Mouse (Mus musculus): ENCODE measurements at regions not wholly inside any gene's neighbourhood (a gene's known extent, or its start where the extent isn't known, plus 50 kb on each side); places are given as distances from the start of the nearest gene placed in this dataset.
A peak's percentile ranks its signal among the peaks of the same experiment; 100 is the strongest.

DNA sequence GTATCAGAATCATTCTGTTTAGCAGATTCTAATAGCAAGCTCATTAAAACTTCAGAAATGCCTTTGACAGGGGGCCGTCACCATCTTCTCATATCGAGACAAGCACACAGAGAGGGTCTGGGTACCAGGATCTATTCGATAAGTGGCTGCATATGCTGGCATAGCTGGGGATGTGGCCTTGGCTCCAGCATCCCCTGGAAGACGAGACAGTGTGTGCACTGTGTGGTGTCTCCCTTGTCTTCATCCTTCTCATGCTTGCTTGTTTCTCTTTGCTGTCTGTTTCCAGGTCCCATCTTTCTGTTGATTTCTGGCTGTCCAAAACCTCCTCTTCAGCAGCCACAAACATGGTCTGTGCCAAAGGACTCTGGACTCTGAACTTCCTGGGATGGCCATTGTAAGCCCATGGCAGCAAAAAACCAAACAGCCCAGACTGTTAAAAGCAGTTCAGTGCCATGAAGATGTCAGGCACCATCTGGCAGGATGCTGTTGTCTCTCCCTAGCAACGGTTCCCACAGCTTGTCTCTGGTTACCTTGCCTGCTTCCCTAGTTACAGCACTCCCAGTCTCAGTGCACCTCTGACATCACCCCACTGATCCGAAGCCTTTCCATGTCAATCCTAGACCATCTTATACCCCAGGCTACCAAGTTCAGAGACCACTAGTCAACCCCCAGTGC lies 56.5 kb downstream of the Kctd12 start:
- DNase-seq (ENCODE audit: low spot score), result no peak
- H3K4me3 ChIP-seq (ENCODE audit: low read depth, low read length), result no peak overlapping the region
- no peaks in the 10 kb centered on the region for H3K36me3 ChIP-seq (ENCODE audit: control insufficient read depth, insufficient read depth, low read length)
- H3K27me3 ChIP-seq (replicated peaks; ENCODE audit: control insufficient read depth, insufficient read depth, low read length), result no peaks in the 10 kb centered on the region
- H3K9ac ChIP-seq (ENCODE audit: low read depth, low read length), result no peak overlapping the region
- ATAC-seq (ENCODE audit: low read depth), result 0 out of 2 replicates have a peak, but pooled peaks have one; percentile 30
- H3K4me2 ChIP-seq (ENCODE audit: low read depth, low read length), result no peak overlapping the region
- 79% methylated on average over 6 of the region's 6 CpGs for WGBS
- no peaks in the 10 kb centered on the region for H3K4me1 ChIP-seq (ENCODE audit: control insufficient read depth, insufficient read depth, low read length)
- no peak overlapping the region for H3K27ac ChIP-seq (replicated peaks; ENCODE audit: low read depth, low read length)
- no peaks in the 10 kb centered on the region for H3K9me3 ChIP-seq (ENCODE audit: control insufficient read depth, low read length)

DNA sequence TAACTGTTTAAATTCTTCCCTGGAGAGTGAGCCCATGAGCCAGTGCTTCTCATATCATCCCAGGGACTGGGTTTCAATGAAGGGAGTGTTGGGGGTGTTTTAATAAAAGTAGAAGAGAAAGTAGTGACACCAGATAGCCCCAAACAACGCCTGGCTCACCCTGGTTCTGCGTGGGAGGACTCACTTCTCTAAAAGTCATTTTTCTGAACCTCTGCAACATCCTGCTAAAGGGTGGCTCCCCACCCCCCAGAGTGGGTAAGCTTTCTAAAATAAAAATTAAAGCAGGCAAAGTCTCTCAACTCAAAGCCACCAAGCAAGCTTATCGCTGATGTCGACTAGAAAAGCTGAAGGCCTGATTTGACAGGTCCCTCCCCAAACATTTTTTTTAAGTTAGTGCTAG lies 57.8 kb downstream of the Kctd12 start:
- no peaks in the 10 kb centered on the region for H3K36me3 ChIP-seq (ENCODE audit: control insufficient read depth, insufficient read depth, low read length)
- H3K9ac ChIP-seq (ENCODE audit: low read depth, low read length), result no peak overlapping the region
- H3K4me1 ChIP-seq (ENCODE audit: control insufficient read depth, insufficient read depth, low read length), result 0 out of 2 replicates have a peak, but pooled peaks cover 2% of the 10 kb centered on the region
- no peaks in the 10 kb centered on the region for H3K27me3 ChIP-seq (replicated peaks; ENCODE audit: control insufficient read depth, insufficient read depth, low read length)
- WGBS, result 73% methylated on average over 4 of the region's 4 CpGs
- ATAC-seq (ENCODE audit: low read depth) (no peak), DNase-seq (ENCODE audit: low spot score) (no peak)
- no peak overlapping the region for H3K27ac ChIP-seq (replicated peaks; ENCODE audit: low read depth, low read length)
- H3K9me3 ChIP-seq (ENCODE audit: control insufficient read depth, low read length), result no peaks in the 10 kb centered on the region
- no peak overlapping the region for H3K4me3 ChIP-seq (ENCODE audit: low read depth, low read length)
- no peak overlapping the region for H3K4me2 ChIP-seq (ENCODE audit: low read depth, low read length)

DNA sequence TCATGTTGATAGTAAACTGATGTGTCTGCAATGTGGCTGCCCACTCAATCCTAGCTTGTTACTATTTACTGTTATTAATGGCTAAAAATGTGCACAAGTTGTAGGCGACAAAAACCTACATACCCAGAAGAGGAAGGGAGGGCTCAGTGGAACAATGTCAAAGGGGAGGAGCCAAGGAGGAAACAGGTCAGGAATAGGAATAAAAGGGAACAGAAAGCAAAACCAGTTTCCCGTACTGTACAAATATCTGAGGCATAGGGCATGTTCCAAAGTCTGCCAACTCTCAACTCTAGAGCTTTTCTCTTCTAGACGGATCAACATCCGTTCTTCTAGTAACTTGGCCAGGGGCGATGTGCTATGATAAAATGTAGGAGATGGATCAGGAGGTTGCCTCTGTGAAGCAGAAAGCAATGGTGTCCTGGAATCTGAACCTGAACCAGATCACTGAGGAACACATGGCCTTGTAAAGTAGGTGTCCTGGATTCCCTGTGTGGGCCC lies 59.9 kb downstream of the Kctd12 start:
- no peaks in the 10 kb centered on the region for H3K27me3 ChIP-seq (replicated peaks; ENCODE audit: control insufficient read depth, insufficient read depth, low read length)
- 88% methylated on average over 5 of the region's 5 CpGs for WGBS
- 0 out of 2 replicates have a peak, but pooled peaks cover 4% of the 10 kb centered on the region for H3K4me1 ChIP-seq (ENCODE audit: control insufficient read depth, insufficient read depth, low read length)
- H3K27ac ChIP-seq (replicated peaks; ENCODE audit: low read depth, low read length), result no peak overlapping the region
- DNase-seq (ENCODE audit: low spot score), result no peak
- no peak overlapping the region for H3K4me2 ChIP-seq (ENCODE audit: low read depth, low read length)
- no peak overlapping the region for H3K4me3 ChIP-seq (ENCODE audit: low read depth, low read length)
- no peaks in the 10 kb centered on the region for H3K36me3 ChIP-seq (ENCODE audit: control insufficient read depth, insufficient read depth, low read length)
- H3K9ac ChIP-seq (ENCODE audit: low read depth, low read length), result no peak overlapping the region
- ATAC-seq (ENCODE audit: low read depth), result no peak
- no peaks in the 10 kb centered on the region for H3K9me3 ChIP-seq (ENCODE audit: control insufficient read depth, low read length)

DNA sequence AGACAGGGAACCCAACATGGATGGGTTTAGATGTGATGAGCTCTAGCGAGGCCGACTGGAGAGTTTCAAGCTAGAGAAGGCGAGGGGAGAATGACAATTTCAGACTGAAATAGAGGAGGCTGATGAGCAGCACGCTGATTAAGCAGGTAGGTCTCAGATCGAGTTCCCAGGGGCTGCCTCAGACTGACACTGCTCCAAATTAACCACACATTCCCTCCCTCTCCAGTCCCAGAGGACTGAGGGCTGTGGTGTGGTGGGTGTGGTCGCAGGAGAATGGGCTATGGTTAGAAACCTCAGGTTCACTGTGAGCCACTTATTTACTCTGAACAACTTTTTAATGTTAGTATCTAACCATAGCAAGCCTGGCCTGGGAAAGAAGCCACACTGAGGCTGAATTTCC lies 62.0 kb downstream of the Kctd12 start:
- ATAC-seq (ENCODE audit: low read depth) (peak; percentile 81; the same call in 1 of the 2 replicates), DNase-seq (ENCODE audit: low spot score) (no peak)
- Histone ChIP-seq H3K27me3 (replicated peaks; ENCODE audit: control insufficient read depth, insufficient read depth, low read length) (no peaks in the 10 kb centered on the region), H3K4me3 (ENCODE audit: low read depth, low read length) (no peak overlapping the region), H3K9me3 (ENCODE audit: control insufficient read depth, low read length) (no peaks in the 10 kb centered on the region), H3K36me3 (ENCODE audit: control insufficient read depth, insufficient read depth, low read length) (no peaks in the 10 kb centered on the region), H3K9ac (ENCODE audit: low read depth, low read length) (no peak overlapping the region), H3K4me2 (ENCODE audit: low read depth, low read length) (no peak overlapping the region), H3K27ac (replicated peaks; ENCODE audit: low read depth, low read length) (no peak overlapping the region), H3K4me1 (ENCODE audit: control insufficient read depth, insufficient read depth, low read length) (0 out of 2 replicates have a peak, but pooled peaks cover 4% of the 10 kb centered on the region)
- WGBS, result 59% methylated on average over 6 of the region's 6 CpGs

DNA sequence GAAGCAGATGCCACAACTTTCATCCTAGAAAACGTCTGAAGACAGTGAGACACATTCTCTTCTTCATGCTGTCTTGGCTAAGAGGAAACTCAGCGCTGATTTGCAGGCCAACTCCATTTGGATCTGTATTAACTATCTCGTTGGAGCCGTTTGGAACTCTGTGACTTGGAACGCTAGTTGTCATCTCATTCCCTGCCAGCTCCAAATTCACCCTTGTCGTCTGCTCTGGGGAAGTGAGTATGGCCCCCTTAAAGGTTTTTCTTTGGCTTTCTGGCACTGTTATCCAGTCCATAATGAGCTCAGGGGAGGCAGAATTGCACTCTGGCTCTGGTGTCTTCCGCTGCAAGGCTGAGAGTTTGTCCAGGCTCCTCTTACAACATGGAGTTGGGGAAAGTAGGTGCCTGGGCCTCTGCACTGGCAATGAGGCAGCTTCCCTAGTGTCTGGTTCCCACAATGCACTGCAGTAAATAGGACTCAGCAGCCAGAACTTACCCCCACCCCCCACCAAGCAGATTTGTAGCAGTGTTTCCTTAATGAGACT lies 63.1 kb downstream of the Kctd12 start:
- ATAC-seq (ENCODE audit: low read depth), result peak; percentile 47; the same call in 1 of the 2 replicates
- H3K36me3 ChIP-seq (ENCODE audit: control insufficient read depth, insufficient read depth, low read length), result no peaks in the 10 kb centered on the region
- H3K27ac ChIP-seq (replicated peaks; ENCODE audit: low read depth, low read length), result no peak overlapping the region
- no peak overlapping the region for H3K4me3 ChIP-seq (ENCODE audit: low read depth, low read length)
- H3K9ac ChIP-seq (ENCODE audit: low read depth, low read length), result no peak overlapping the region
- no peaks in the 10 kb centered on the region for H3K27me3 ChIP-seq (replicated peaks; ENCODE audit: control insufficient read depth, insufficient read depth, low read length)
- DNase-seq (ENCODE audit: low spot score), result peak; percentile 32
- H3K4me2 ChIP-seq (ENCODE audit: low read depth, low read length), result no peak overlapping the region
- H3K9me3 ChIP-seq (ENCODE audit: control insufficient read depth, low read length), result no peaks in the 10 kb centered on the region
- WGBS, result 70% methylated on average over 7 of the region's 7 CpGs
- 0 out of 2 replicates have a peak, but pooled peaks cover 4% of the 10 kb centered on the region for H3K4me1 ChIP-seq (ENCODE audit: control insufficient read depth, insufficient read depth, low read length)

DNA sequence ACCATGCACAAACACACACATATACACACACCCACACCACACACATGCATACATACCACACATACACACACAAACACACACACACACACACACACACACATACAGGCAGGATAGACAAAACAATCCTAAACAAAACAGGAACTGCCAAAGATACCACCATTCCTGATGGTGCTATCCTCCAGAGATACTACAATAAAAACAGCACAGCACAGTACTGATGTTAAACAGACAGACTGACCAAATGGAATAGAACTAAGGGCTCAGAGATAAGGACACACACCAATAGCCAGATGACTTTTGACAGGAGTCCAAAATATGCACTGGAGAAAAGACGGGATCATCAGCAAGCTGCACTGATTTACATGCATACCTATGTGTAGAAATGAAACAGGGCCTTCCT lies 64.5 kb downstream of the Kctd12 start:
- DNase-seq (ENCODE audit: low spot score) (no peak), ATAC-seq (ENCODE audit: low read depth) (no peak)
- Histone ChIP-seq H3K36me3 (ENCODE audit: control insufficient read depth, insufficient read depth, low read length) (no peaks in the 10 kb centered on the region), H3K9me3 (ENCODE audit: control insufficient read depth, low read length) (no peaks in the 10 kb centered on the region), H3K4me1 (ENCODE audit: control insufficient read depth, insufficient read depth, low read length) (0 out of 2 replicates have a peak, but pooled peaks cover 4% of the 10 kb centered on the region), H3K27ac (replicated peaks; ENCODE audit: low read depth, low read length) (no peak overlapping the region), H3K4me3 (ENCODE audit: low read depth, low read length) (no peak overlapping the region), H3K27me3 (replicated peaks; ENCODE audit: control insufficient read depth, insufficient read depth, low read length) (no peaks in the 10 kb centered on the region), H3K9ac (ENCODE audit: low read depth, low read length) (no peak overlapping the region), H3K4me2 (ENCODE audit: low read depth, low read length) (no peak overlapping the region)
- WGBS, result 81% methylated on average over 1 of the region's 1 CpGs

DNA sequence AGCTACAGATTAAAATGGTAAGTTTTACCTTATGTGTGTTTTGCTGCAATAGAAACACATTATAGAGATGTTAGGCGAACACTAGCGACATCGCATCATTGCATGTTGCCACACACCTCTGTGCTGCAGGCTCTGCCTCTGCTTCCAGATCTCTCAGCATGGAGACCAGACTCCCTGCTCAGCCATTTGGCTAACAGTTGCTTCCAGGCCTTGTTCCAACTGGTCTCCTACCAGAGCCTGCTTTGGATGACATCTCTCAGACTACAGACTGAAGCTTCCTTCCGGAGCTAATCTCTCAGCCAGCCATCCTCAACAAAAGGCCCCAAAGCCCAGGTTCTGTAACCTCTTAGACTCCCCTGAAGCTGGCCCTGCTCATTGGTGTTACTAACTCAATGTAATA lies 66.5 kb downstream of the Kctd12 start:
- no peaks in the 10 kb centered on the region for H3K9me3 ChIP-seq (ENCODE audit: control insufficient read depth, low read length)
- H3K27me3 ChIP-seq (replicated peaks; ENCODE audit: control insufficient read depth, insufficient read depth, low read length), result no peaks in the 10 kb centered on the region
- H3K36me3 ChIP-seq (ENCODE audit: control insufficient read depth, insufficient read depth, low read length), result no peaks in the 10 kb centered on the region
- 0 out of 2 replicates have a peak, but pooled peaks cover 4% of the 10 kb centered on the region for H3K4me1 ChIP-seq (ENCODE audit: control insufficient read depth, insufficient read depth, low read length)
- H3K4me3 ChIP-seq (ENCODE audit: low read depth, low read length), result no peak overlapping the region
- no peak for ATAC-seq (ENCODE audit: low read depth)
- no peak overlapping the region for H3K4me2 ChIP-seq (ENCODE audit: low read depth, low read length)
- no peak for DNase-seq (ENCODE audit: low spot score)
- H3K27ac ChIP-seq (replicated peaks; ENCODE audit: low read depth, low read length), result no peak overlapping the region
- no peak overlapping the region for H3K9ac ChIP-seq (ENCODE audit: low read depth, low read length)
- 82% methylated on average over 4 of the region's 4 CpGs for WGBS

DNA sequence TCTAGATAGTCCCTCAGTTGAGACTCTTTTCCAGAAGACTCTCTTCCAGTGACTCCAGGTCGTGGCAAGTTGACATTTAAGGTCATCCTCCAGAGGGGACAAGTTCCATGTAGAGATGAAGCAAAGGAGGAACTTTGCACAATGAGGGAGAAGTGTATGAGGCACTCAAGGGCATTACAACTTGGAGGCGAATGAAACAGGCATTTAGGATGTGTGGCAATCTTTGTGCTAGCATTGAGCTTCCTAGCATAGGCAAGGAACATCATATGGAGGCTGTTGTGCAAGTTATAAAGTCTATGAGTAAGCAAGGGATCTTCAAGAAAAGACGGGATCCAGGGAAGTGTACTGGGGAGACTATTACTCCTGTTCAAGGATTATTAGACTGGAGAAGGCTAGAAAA lies 70.9 kb downstream of the Kctd12 start:
- ATAC-seq (ENCODE audit: low read depth), result no peak
- Histone ChIP-seq H3K9ac (ENCODE audit: low read depth, low read length) (no peak overlapping the region), H3K27me3 (replicated peaks; ENCODE audit: control insufficient read depth, insufficient read depth, low read length) (no peaks in the 10 kb centered on the region), H3K4me2 (ENCODE audit: low read depth, low read length) (no peak overlapping the region), H3K27ac (replicated peaks; ENCODE audit: low read depth, low read length) (no peak overlapping the region), H3K36me3 (ENCODE audit: control insufficient read depth, insufficient read depth, low read length) (no peaks in the 10 kb centered on the region), H3K4me1 (ENCODE audit: control insufficient read depth, insufficient read depth, low read length) (no peaks in the 10 kb centered on the region), H3K4me3 (ENCODE audit: low read depth, low read length) (no peak overlapping the region), H3K9me3 (ENCODE audit: control insufficient read depth, low read length) (no peaks in the 10 kb centered on the region)
- DNase-seq (ENCODE audit: low spot score), result no peak
- WGBS, result 80% methylated on average over 3 of the region's 3 CpGs

DNA sequence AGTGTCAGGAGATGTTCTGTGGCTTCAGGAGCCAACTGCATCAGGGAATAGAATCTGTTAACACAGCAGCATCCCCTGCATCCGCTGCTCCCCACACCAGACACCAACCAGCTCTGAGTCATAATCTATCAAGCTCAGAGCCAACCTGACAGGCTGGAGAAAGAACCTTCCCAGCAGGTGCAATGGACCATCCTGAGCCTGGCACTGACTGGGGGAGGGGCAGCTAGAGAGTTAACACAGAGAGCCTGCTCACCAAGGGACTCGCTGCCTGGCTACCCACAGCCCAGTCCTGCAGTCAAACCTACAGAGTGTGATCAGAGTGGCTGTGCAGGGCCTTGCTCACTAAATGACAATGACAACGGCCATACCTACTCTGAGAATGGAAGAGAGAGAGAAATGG lies 73.4 kb downstream of the Kctd12 start:
- no peaks in the 10 kb centered on the region for H3K4me1 ChIP-seq (ENCODE audit: control insufficient read depth, insufficient read depth, low read length)
- ATAC-seq (ENCODE audit: low read depth), result no peak
- WGBS, result 84% methylated on average over 3 of the region's 3 CpGs

More for the DNA sequence above, 73.4 kb downstream of the Kctd12 start:
- Histone ChIP-seq H3K9ac (ENCODE audit: low read depth, low read length) (no peak overlapping the region), H3K9me3 (ENCODE audit: control insufficient read depth, low read length) (no peaks in the 10 kb centered on the region), H3K36me3 (ENCODE audit: control insufficient read depth, insufficient read depth, low read length) (no peaks in the 10 kb centered on the region), H3K27ac (replicated peaks; ENCODE audit: low read depth, low read length) (no peak overlapping the region), H3K27me3 (replicated peaks; ENCODE audit: control insufficient read depth, insufficient read depth, low read length) (no peaks in the 10 kb centered on the region), H3K4me3 (ENCODE audit: low read depth, low read length) (no peak overlapping the region), H3K4me2 (ENCODE audit: low read depth, low read length) (no peak overlapping the region)
- no peak for DNase-seq (ENCODE audit: low spot score)
